Mouse (Mus musculus): ENCODE results near the gene Pim3.

DNA sequence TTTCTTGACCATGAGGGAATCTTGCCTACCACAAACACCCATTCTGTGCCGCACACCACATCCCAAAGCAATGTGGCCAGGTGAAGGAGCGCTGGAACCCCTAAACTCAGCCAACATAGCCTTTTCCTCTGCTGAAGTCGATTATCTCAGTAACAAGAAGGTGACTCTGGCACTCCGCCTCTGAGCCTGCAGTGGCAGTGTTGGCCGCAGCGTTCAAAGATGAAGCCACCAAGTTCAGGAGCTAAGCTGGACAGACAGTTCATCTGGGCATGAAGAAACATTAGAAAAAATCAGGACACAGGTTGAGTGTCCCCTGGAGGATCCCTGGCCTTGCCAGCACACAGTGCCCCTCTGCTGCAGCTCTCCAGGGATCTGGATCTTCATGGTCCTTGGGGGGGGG, 34.5 kb upstream of the Pim3 start:
- no peak for TF ChIP-seq POLR2A (IDR thresholded peaks at IDR 0.05; ENCODE audit: borderline replicate concordance, extremely low read depth, low read depth, low read length)
- TF ChIP-seq CTCF (IDR thresholded peaks at IDR 0.05; ENCODE audit: insufficient read depth, low read length): no peak

Data from lung, adult 2 months (tissue).